Mouse (Mus musculus) hindbrain, postnatal 0 days (tissue): ENCODE results near the gene Hrg. TPM values are rescaled to one million over a fixed set of nuclear protein-coding genes. Genes with fewer than 3 reads are reported as not detected.

Source experiments
- ATAC-seq: fragments of 200-750 bp; cut with Nextera tagmentation; 2 replicates; pipeline ENCODE4 v1.8.0; 2017; ENCODE audit warnings: mild to moderate bottlenecking, moderate TSS enrichment, moderate library complexity
- DNase-seq: peaks from one replicate; pipeline ENCODE4 v3.0.0-alpha.2; 2015; ENCODE audit warnings: low spot score
- H3K27ac ChIP-seq: fragments of 300-500 bp; sonication (generic); 2 replicates; pipeline ENCODE4 v1.5.1; 2014; ENCODE audit warnings: mild to moderate bottlenecking
- H3K27me3 ChIP-seq: fragments of 300-500 bp; sonication (generic); 2 replicates; pipeline ENCODE4 v1.6.1; 2014; ENCODE audit warnings: low read length, mixed read lengths; ENCODE audit not compliant: insufficient read depth
- H3K36me3 ChIP-seq: fragments of 300-500 bp; sonication (generic); 2 replicates; pipeline ENCODE4 v1.6.1; 2014; ENCODE audit warnings: low read length, mixed read lengths; ENCODE audit not compliant: insufficient read depth
- H3K4me1 ChIP-seq: fragments of 300-500 bp; sonication (generic); 2 replicates; pipeline ENCODE4 v1.6.1; 2014; ENCODE audit warnings: antibody characterized with exemption, low read length, mixed read lengths; ENCODE audit not compliant: insufficient read depth
- H3K4me2 ChIP-seq: fragments of 300-500 bp; sonication (generic); 2 replicates; pipeline ENCODE4 v1.6.1; 2014; ENCODE audit warnings: low read depth, mild to moderate bottlenecking, low read length, moderate library complexity, mixed read lengths
- H3K4me3 ChIP-seq: fragments of 300-500 bp; sonication (generic); 2 replicates; pipeline ENCODE4 v1.5.1; 2014; ENCODE audit warnings: low read length
- H3K9ac ChIP-seq: fragments of 300-500 bp; sonication (generic); replicated peaks from 2 replicates; pipeline ENCODE4 v1.6.1; 2014; ENCODE audit warnings: mild to moderate bottlenecking, low read length, moderate library complexity, mixed read lengths
- H3K9me3 ChIP-seq: fragments of 300-500 bp; sonication (generic); 2 replicates; pipeline ENCODE4 v1.6.1; 2016; ENCODE audit warnings: low read length, mixed read lengths
- CTCF ChIP-seq: IDR thresholded peaks from 2 replicates; pipeline ENCODE4 v1.5.1; 2016; ENCODE audit warnings: antibody characterized with exemption, control low read depth, low read depth
- WGBS: fragments of 180-500 bp; shearing (Covaris S2); extraction: QIAGEN DNeasy Blood & Tissue Kit; methylation state at CpG from one replicate; pipeline ENCODE4 v1.1.7; 2014; 5-methylcytosine and 5-hydroxymethylcytosine counted together
- polyA plus RNA-seq: library from polyadenylated mRNA; unstranded; fragments of >200 nt; fragmentation: Nextera tagmentation; extraction: Ambion mirVana; gene quantifications from 2 replicates; pipeline ENCODE4 v1.2.1, GENCODE M21; 2015
- total RNA-seq: library from RNA; depleted of rRNA; stranded (reverse); fragments of >200 nt; gene quantifications from 2 replicates; pipeline ENCODE4 v1.2.3, GENCODE M21; 2014

Gene Hrg
- total and polyA plus RNA-seq, 2 experiments from 2014 or later = not detected

DNA sequence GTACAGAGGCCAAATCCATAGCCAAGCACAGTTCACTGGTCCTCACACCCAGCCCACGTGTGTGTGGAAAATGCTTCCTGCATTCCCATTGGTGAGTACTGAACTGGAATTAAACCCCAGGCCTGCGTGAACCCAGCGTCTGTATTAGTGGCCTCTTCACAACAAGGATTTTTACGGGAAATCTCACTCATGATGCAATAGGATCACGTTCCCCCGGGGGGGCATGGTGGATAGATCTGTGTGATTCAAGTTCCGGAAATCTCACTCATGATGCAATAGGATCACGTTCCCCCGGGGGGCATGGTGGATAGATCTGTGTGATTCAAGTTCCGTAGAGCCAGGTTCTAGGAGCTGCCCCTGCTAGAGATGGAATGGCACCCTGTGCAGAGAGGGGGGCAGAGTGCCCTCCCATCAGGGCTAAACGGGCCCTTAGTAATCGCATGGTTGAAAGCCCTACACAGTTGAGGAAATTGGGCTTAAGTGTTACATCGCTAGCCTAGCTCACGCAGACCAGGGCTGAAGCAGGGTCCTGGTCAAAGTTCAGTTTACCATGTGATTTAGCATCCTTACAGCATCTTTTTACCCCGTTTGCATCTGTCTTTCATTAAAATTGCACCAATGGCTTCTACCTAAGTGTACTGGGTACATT, 32.1 kb upstream of the Hrg start:
- H3K4me2 ChIP-seq = no peak overlapping the region
- H3K27me3 ChIP-seq = no peaks in the 10 kb centered on the region
- TF ChIP-seq CTCF = no peak
- H3K36me3 ChIP-seq = no peaks in the 10 kb centered on the region
- no peak overlapping the region for H3K27ac ChIP-seq
- H3K4me1 ChIP-seq = no peaks in the 10 kb centered on the region
- 74% methylated on average over 15 of the region's 15 CpGs for WGBS
- no peak overlapping the region for H3K9ac ChIP-seq
- ATAC-seq (no peak), DNase-seq (no peak)
- no peaks in the 10 kb centered on the region for H3K9me3 ChIP-seq
- H3K4me3 ChIP-seq = no peak overlapping the region

DNA sequence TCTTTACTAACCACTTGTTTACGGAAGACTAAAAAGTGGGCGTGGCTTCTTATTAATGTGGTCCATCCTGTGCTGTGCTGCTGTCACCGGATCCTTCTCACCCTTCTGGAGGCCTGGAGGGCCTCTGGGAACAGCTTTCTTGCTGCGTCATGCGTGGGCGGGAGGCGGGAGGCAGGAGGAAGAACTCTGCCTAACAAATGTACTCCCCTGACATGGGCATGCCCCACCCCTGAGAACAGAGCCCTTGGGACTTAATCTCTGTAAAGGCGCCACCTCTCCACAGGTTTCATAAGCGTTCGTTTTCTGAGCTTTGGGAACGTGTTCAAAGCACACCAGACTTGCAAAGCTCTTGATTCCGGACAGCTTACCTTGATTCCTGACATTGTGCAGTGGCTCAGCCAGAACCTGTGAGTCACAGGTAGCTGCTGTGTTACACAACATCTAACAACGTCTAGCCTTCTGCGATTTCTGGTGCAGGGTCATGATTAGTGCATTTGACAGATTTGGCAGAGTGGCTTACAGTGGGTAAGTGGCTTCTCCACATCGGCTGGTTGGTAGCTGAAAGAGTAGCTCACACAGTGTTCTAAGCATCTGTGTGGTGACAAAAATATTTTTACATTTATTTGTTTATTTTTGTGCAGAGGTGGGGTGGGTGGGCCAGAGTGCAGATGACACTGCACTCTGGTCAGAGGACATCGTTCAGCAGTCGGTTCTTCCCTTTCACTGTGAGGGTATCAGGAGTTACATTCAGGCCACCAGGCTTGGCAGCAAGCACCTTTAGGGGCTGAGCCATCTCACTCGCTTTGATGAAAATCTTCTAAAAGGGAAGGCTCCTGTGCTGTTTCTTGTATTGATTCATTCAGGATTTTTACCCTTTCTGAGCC, 30.7 kb upstream of the Hrg start:
- Histone ChIP-seq H3K27me3 (no peaks in the 10 kb centered on the region), H3K9ac (no peak overlapping the region), H3K36me3 (no peaks in the 10 kb centered on the region), H3K4me1 (no peaks in the 10 kb centered on the region), H3K27ac (no peak overlapping the region), H3K9me3 (no peaks in the 10 kb centered on the region), H3K4me3 (no peak overlapping the region), H3K4me2 (no peak overlapping the region)
- TF ChIP-seq CTCF = no peak
- DNase-seq (no peak), ATAC-seq (no peak)
- WGBS = 70% methylated on average over 18 of the region's 18 CpGs

DNA sequence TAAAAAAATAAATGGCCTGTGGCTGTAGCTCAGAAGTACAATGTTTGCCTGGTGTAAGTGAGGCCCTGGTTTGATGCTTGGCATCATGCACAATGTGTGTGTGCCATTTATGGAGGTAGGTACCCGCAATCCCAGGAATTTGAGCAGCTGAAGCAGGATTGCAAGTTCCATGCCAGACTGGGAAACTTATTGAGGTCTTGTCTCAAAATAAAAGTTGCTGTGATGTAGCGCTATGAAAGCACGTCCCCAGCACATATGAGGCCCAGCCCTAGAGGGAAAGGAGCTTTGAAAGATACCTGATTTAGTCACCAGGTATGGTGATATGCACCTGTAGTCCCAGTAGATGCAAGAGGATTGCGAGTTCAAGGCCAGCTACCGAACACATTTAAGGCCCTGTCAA, 29.1 kb upstream of the Hrg start:
- no peak overlapping the region for H3K27ac ChIP-seq
- 97% methylated on average over 5 of the region's 5 CpGs for WGBS
- no peak for TF ChIP-seq CTCF
- no peak overlapping the region for H3K9ac ChIP-seq
- no peaks in the 10 kb centered on the region for H3K36me3 ChIP-seq
- no peaks in the 10 kb centered on the region for H3K9me3 ChIP-seq
- no peaks in the 10 kb centered on the region for H3K4me1 ChIP-seq
- no peak overlapping the region for H3K4me3 ChIP-seq
- H3K27me3 ChIP-seq = no peaks in the 10 kb centered on the region
- no peak overlapping the region for H3K4me2 ChIP-seq
- no peak for DNase-seq
- ATAC-seq = no peak

GRCm38 (mm10) chr16:22922433-22922832, 28.4 kb upstream of the Hrg start:
- Histone ChIP-seq H3K36me3 (no peaks in the 10 kb centered on the region), H3K27me3 (no peaks in the 10 kb centered on the region), H3K4me2 (no peak overlapping the region), H3K9ac (no peak overlapping the region), H3K4me3 (no peak overlapping the region), H3K27ac (no peak overlapping the region), H3K9me3 (no peaks in the 10 kb centered on the region), H3K4me1 (no peaks in the 10 kb centered on the region)
- no peak for TF ChIP-seq CTCF
- WGBS = 87% methylated on average over 4 of the region's 4 CpGs
- DNase-seq (no peak), ATAC-seq (no peak)

DNA sequence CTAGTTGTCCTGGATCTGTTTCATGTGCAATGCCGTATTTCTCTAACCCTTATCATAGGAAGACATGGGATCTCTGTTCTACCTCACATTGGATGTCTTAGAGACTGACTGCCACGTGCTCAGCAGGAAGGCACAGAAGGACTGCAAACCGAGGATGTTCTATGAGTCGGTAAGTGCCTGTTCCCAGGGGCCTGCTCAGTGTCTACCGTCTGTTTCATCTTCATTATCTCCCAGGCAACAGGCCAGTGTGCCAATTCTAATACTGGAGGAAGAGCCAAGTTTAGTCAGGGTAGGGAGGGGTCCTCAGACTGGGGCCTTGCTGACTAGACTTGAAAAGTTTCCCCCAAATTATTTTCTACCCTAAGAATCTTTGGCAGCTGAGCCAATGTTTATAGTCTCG, 21.3 kb upstream of the Hrg start:
- no peak for TF ChIP-seq CTCF
- Histone ChIP-seq H3K36me3 (no peaks in the 10 kb centered on the region), H3K27ac (no peak overlapping the region), H3K4me2 (no peak overlapping the region), H3K4me3 (no peak overlapping the region), H3K27me3 (no peaks in the 10 kb centered on the region), H3K9me3 (no peaks in the 10 kb centered on the region), H3K4me1 (no peaks in the 10 kb centered on the region), H3K9ac (no peak overlapping the region)
- ATAC-seq (peak; percentile 81), DNase-seq (peak; percentile 66)
- 33% methylated on average over 6 of the region's 6 CpGs for WGBS

DNA sequence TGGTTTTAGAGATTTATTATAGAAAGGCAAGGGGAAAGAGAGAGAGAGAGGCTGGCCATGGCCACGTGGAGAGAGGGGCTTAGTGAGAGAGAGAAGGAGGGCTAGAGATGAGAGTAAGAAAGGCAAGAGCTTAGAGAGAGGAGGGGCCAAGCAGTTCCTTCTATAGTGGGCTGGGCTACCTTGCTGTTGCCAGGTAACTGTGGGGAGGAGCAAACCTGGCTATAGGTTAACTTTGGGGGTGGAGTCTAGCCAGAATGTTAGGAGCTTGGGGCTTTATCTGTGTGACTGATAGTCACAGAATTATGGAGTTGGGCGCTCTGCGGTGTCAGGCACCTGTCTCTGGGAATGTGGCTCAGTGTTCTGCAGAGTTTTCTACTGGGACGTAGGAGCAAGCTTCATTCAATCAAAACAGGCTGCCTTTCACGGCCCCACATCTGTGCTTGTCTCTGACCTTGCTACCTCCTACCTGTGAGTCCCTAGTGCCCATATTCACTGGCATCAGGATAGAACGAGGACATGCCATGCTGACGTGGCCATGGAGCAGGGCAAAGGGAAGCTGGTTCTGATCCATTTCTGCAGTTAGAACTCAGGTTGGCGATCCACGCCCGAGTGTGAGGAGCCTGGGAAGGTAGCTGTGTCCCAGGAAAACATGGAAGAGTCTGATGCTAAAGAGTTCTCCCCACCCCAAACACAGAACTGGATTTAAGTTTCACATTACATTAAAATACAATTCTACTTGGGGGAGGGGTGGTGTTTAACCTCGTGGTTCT, 19.3 kb upstream of the Hrg start:
- Histone ChIP-seq H3K4me1 (no peaks in the 10 kb centered on the region), H3K27me3 (no peaks in the 10 kb centered on the region), H3K36me3 (no peaks in the 10 kb centered on the region), H3K4me2 (no peak overlapping the region), H3K9ac (no peak overlapping the region), H3K27ac (no peak overlapping the region), H3K4me3 (no peak overlapping the region), H3K9me3 (no peaks in the 10 kb centered on the region)
- no peak for DNase-seq
- ATAC-seq = no peak
- TF ChIP-seq CTCF = no peak
- WGBS = 87% methylated on average over 11 of the region's 11 CpGs
